Mouse (Mus musculus) left cerebral cortex, postnatal 25 days (tissue): ENCODE measurements around the gene Dcst2. TPM values are rescaled to one million over a fixed set of nuclear protein-coding genes. Genes with fewer than 3 reads are reported as not detected.
A peak's percentile ranks its signal among the peaks of the same experiment; 100 is the strongest.

ENCODE experiments used
- DNase-seq, 2 experiments: peaks; one replicate each; pipeline ENCODE4 v3.0.0; 2022; ENCODE audit warnings: low spot score in 2 of 2, mixed read lengths in 1 of 2
- intact Hi-C: fragments of 180-260 bp; cut with DNase I; formaldehyde crosslinking; loops from one replicate; pipeline ENCODE4 v1.15.1; 2025
- total RNA-seq, 2 experiments: library from RNA; stranded (reverse); gene quantifications; 2 replicates each; pipeline ENCODE4 v1.2.3; 2021

Dcst2 gene
- total RNA-seq, 2 experiments from 2014 or later, result 0.32 TPM; not detected in 1

DNA sequence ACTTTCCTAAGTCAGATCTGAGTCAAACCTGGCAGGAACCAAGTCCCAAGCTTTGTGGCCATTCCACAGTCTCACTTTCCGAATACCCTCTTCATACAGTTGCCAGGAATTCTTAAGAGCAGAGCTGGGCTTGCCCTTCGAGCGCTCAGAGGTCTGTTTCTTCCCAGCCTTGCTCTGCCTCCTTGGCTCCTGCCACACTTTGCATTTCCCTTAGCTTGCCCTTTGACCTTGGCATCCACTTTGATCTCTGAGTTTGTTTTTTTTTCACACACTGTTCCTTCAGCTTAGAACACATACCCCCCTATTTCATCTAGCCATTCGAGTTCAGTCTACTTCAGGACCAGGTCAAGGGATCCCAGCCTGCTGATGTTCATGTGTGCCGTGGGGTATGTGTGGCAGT, 10.5 kb upstream of the Dcst2 start:
- DNase-seq, result no peak
- intact Hi-C loops, result no loop called here

DNA sequence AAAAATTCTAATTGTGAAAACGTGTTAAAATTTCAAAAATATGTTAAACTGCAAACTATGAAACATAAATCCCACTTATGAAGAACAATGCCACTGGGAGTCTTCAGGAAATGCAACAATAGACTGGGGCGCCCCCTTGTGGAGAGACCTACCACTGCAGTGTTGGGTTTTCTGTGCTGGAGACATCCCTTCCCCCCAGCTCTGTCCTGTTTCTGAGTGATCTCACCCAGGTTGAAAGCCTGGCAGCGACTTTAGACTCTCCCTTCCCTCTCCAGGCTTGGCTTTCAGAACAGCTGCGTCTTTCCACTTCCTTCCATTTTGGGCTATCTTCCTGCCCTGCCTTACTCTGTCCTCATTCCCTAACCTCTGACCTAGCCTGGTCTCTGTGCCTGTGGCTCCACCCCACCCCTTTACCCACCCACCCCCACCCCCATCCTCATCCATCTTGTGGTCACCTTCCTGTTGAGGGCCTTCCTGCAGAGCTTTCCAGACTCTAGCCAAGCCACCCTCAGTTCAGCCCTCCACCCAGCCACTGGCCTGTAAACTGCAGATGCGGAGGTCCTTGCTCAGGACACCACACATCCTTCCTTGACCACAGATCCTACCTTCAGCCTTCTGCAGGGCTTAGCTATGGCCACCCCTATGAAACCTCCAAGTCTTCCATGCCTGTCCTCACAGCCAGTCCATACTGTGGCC, 6.8 kb upstream of the Dcst2 start:
- intact Hi-C loops, result loop anchor here (2.0 kb wide), 1 partner anchor 38 kb away; no protein-coding TSS in a partner anchor
- peak; percentile 83 to 92 for DNase-seq

DNA sequence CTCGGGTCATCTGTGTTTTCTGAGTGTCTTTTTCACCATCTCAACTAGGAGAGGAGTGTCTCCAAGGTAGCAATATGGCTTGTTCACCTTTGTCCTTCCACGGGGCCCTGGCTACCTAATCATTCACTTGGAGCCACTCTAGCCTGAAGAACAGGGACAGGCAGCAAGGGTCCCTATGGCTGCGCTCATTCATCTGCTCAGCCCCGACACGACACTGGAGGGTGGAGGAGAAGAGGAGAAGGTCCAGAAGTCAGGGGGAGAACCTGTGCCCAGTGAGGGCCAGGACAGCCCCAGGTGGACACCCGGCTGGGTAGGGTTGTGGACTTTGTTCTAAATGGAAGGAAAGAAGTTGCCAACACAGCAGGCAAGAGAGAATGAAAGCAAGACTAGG, 6.3 kb upstream of the Dcst2 start:
- DNase-seq, result no peak
- intact Hi-C loops, result loop anchor here (2.0 kb wide), 1 partner anchor 39 kb away; no protein-coding TSS in a partner anchor

DNA sequence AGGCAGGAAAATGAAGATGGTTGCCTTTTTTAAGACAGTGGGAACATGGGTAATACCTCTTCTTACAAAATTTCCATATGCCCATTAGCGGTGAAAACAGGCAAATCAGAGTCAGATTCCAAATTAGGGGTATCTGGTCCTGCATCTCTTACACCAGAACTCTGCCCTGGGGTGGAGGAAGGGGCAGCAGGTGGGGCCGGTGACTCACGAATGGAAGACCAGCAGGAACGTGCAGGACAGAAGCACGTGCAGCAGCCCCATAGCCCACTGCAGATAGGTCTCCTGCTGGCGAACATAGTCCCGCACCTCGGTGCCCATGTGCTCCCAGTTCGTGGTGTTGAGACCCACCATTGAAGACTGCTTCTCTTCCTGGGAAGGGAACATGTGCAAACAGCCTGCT, 5.7 kb upstream of the Dcst2 start:
- DNase-seq, result no peak
- intact Hi-C loops, result no loop called here

DNA sequence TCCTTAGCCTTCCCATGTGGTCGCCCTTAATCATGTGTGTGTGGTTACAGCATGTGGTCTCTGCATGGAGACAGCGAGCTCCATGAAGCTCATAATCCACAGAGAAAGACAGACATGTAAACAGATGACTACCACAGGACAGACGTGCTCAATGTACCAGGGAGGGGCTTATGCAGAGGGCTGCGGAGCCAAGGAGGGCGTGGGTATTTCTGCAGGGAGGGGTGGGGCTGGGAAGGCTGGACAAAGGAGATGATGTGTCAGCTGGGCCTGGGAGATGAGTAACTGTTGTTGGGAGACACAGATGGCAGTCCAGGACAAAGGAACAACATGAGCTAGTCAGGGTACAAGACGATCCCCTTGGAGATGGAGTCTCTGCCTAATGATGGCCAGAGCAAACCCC, 2.1 kb upstream of the Dcst2 start:
- intact Hi-C loops, result no loop called here

DNA sequence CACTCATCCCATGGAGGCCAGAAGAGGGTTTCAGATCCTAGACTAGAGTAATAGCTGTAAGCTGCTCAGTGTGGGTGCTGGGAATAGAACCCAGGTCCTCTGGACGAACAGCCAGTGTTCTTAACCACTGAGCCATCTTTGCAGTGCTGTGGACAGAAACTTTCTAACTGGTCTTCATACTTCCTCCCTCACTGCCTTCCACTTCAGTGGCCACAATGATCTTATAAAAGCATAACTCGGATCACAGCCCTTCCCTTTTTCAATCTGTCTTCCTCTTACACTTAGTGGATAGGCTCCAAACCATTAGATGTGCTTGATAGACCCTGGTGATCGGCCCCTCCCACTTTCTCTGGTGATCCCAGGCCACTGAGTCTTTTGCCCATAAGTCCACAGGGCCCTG, 1.5 kb upstream of the Dcst2 start:
- no peak for DNase-seq
- intact Hi-C loops, result no loop called here

More for the DNA sequence above, 2.1 kb upstream of the Dcst2 start:
- DNase-seq, result no peak

DNA sequence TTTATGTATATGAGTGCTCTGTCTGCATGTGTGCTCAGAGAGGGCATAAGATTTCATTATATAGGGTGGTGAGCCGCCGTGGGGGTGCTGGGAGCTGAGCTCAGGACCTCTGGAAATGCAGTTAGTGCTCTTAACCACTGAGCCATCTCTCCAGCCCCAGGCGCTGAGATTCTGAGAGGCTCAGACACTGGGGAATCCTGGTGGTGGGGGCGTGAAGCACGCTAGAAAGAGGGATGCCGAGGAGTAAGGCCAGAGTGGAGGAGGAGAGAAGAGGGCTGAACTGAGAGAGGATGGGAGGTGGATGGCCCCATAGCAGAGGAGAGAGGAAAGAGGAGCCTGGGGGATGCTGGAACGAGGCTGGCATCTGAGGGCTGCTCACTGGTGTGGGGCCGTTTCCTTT, 2.9 kb downstream of the Dcst2 start:
- no peak for DNase-seq
- intact Hi-C loops, result no loop called here

DNA sequence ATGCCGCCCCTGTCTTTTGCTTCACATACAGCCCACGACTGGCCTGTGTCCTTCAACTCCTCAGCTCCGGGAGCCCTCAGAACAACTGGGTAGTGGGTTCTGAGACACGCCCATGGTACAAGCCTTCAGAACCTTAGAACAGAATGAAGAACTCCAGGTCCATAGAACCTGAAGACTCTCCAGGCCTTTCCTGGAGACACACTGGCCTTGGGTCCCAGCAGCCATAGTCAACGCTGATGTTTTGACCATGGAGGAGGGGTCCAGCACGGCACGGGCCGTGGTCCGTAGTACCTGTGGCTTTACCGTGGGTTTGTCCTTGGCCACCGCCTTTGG, 3.3 kb downstream of the Dcst2 start, which contains the start of gene Dcst1:
Dcst1 (minus strand) TSS at position 101 of the 333 bp plus-strand sequence.
- intact Hi-C loops, result no loop called here
- no peak for DNase-seq

DNA sequence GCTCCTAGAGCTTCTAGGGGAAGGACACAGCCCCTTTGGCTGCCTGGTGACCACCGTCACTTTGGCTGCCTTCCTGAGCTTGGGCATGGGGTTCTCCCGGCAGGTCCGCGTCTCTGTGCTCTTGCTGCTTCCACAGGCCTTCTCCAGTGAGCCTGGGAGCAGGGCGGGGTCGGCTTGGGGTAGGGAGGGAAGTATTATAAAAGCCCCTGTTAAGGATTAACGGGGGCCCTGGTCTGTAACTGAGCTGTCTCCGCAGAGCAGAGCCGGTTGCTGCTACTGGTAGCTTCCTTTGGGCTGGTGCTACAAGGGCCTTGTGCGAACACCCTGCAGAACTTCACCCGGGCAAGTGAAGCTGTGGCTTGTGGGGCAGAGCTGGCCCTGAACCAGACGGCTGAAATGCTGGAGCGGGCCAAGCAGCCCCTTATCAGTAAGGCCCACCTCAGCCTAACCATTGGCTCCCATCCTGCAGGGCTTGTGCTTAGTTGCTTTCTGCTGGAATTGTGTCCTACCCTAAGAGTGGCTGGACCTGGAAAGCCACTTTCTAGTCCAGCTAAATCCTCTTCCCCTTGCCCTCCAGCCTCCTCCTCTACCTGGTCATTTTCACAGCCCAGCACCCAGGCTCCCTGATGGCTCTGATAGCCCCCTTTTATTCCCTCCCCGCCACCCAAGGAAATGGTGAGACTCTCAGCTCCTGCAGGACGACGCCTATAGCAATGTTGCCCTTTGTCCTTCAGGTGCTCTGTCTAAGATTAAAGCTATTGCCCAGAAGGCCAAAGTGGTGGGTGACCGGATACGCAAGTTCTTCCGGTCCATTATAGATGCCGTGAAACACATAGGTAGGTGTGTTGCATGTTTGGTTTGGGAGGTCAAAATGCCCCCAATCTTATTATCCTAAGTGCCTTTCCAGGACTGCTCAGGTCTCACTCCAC, 4.0 kb downstream of the Dcst2 start:
- intact Hi-C loops, result no loop called here
- DNase-seq, result no peak

DNA sequence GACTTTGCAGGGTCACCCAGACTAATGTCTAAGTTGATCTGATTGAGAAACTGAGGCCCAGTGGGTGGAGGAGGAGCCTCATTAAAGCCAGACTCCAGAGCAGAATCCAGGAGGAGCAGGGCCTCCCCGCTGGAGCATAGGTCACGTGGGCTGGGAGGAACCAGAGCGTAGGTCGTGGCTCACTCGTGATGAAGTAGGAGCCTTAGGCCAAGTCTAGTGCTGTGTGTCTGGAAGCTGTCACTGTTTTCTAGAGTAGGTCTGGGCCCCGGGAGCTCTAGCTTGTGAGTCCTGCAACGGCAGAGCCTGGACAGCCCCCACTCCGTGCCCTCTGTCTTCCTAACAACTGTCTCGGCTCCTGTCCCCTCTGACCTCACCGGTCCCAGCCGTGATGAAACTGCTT, 5.6 kb downstream of the Dcst2 start:
- intact Hi-C loops, result no loop called here
- DNase-seq, result no peak

DNA sequence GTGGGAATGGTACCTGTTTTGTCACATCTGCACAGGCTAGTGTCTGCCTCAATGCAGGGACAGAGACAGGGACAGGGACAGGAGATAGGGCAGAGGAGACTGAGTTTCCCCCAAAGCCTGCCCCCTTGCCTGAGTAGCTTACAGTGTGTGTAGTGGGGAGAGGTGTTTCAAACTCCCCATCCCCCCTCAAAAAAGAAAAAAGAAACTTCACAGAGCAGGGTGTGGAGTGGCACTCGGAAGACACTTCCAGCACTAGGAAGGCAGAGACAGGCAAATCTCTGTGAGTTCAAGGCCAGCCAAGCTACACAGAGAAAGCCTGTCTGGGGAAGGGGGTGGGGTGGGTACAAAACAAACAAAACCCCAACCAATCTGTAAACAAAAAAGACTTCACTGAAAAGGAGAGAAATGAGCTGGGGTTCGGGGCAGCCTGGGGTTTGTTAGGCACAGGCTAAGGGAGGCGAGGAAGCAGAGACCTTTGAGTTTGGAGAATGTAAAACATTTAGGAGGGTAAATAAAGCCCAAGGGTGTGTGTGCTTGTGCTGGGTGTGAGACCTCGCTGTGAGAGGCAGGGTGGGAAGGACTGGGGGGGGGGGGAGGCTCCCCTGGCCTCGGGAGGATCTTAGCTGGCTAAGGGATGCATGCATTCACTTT, 11.9 kb downstream of the Dcst2 start:
- no peak for DNase-seq
- intact Hi-C loops, result no loop called here

DNA sequence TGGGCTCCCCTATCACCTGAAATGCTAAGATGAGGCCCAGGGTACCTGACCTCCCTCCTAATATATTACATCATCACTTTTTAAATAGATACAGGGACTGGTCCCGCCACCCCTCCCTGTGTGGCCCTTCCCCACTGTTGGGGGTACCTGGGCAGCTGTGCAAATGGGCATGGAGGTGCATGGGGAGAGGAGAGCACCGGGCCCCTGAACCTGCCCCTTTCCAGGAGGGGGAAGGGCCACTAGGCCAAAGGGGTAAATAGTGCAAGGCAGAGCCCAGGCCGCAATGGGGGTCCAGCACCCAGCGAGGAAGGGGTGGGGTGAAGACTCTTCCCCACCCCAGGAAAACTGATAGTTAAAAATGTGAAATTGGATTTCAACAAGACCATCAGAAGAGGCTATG, 16.1 kb downstream of the Dcst2 start:
- intact Hi-C loops, result loop anchor here (5.0 kb wide), 1 partner anchor 109 kb away; no protein-coding TSS in a partner anchor
- no peak for DNase-seq

DNA sequence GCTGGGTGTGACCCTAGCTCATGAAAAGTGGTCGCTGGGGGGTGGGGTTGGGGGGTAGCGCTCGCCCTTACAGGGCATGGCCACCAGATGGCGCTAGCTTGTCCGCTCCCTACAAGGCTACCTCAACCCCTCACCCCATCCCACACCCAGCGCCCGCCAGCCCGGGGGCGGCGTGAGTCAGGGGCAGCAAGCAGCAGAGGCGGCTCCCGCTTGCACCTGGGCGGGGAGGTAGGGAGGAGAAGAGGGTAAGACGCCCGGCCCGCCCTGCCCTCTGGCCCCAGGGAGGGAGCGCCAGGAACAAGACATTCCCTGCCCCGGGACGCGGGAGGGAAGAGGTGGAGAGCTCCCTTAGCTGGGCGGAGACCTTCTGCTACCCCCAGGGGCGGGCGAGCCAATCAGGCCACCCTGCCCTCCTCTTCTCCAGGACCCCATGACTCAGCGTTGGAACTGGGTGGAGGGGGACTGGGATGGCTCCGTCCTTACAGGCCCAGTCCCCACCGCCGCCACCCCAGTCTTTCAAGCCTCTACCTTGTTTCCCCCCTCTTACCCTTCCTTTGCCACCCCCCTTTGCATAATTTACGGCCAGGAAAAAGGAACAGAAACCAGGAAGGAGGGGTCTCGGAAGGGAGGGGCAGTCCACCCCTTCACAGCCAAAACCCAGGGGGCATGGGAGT, 16.8 kb downstream of the Dcst2 start:
- intact Hi-C loops, result loop anchor here (5.0 kb wide), 1 partner anchor 109 kb away; no protein-coding TSS in a partner anchor
- peak; percentile 60 to 70 for DNase-seq

DNA sequence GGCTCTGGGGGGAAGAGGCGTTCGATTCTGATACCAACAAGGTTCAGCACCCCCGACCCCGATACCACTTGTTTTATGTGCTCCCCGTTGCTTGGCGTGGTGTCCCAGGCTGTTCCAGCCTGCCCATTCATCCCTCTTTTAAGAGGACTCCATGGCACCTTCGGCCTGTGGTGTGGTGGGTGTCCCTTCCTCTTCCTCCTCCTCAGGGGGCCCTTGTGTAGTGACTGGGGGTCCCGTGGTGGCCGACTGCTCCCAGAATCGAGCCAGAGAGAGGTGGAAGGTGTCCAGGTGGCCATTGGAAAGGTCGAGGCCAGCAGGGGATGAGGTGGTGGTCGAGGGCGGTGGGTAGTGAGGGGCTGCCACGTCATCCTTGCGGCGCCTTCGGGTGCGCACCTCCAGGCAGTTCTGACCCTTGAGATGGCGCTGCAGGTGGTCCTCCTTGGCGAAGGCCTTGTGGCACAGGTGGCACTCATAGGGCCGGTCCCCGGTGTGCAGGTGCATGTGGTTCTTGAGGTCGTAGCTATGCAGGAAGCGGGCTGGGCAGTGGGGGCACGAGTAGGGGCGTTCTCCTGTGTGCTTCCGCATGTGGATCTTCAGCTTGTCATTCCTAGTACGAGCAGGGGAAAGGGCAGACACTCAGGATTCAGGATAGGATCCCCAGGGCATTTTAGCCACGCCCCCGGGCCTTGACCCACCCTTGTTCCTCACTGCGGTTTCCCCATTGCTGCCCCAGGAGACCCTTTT, 17.8 kb downstream of the Dcst2 start:
- intact Hi-C loops, result loop anchor here (5.0 kb wide), 1 partner anchor 108 kb away; no protein-coding TSS in a partner anchor
- no peak for DNase-seq

DNA sequence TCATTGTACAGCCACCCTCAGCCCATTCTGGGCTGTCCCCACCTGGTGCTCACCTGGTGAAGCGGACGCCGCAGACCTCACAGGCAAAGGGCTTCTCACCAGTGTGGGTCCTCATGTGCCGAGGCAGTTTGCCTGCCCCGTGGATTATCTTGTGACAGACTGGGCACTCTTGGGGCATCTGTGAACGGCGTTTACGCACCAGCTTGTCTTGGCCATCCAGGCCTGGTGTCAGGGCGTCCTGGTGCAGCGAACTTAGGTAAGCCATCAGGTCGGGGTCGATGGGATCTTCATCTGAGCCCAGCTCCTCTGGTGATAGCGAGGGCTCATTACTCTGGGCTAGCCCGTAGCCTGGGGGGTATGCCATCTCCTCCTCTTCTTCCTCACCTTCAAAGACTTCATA, 18.5 kb downstream of the Dcst2 start:
- DNase-seq, result no peak
- intact Hi-C loops, result no loop called here

DNA sequence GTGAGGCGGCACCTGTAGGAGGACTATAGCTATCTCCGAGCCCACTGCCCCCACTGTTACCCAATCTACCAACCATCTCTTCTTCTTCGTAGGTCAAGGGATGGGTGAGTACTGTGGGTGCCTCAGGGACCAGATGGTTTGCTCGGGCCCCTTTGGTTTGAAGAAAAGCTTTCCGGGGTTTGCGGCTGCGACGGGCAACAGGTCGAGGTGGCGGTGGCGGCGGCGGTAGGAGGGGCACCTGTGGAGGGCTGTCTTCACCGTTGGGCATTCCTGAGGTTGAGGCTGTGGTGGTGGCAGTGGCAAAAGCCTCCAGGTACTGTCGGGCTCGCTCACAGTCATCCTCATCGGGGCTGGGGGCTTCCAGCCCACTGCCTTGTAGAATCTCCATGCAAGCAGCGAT, 18.9 kb downstream of the Dcst2 start:
- intact Hi-C loops, result no loop called here
- no peak for DNase-seq

DNA sequence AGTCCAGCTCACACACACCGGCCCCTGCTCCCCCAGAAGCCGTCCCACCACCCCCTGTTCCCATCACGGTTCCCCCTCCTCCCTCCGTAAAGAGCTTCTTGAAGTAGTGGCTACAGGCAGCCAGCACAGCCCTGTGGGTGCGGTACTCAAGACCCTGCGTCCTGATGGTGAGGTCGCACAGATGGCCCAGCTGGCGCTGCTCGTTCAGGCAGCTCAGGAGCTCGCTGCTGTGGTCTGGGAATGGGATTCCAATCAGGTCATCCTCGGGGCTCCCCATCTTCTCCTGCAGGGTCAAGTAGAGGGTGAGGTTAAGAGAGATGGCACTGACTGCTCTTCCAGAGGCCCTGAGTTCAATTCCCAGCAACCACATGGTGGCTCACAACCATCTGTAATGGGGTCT, 19.5 kb downstream of the Dcst2 start:
- intact Hi-C loops, result no loop called here

DNA sequence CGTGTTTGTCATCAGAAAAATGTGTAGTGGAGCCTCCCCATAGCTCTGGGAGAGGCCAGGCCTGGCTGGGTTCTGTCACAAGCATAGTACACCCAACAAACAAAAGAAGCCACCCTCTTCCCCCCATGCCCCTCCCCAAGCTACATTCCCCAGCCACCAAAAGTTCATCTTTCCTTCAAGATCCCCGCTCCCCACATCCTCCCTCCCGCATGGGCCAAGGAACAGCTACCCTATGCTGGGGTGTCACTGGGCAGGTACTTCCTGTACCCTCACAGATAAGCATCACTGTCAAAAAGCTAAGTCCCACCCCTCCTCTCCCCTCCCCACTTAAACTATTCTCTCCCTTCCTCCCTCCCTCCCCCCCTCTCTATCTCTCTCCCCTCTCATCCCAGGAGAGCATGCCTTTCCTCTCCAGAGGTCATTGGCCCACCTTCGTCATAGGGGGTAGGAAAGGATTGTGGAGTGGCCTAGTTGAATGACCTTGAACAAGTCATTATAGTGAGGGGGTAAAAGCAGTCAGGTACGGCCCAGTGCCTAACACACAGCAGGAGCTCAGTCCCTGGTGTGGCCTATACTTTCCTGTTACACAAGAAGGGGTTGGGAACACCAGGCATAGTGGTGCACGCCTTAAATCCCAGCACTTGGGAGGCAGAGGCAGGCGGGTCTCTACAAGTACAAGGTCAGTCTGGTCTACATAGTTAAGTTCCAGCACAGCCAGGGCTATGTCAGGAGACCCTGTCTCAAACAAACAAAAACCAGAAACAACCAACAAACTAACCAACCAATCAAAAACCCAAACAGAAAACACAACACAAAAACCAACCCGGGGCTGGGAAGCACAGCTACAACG, 20.5 kb downstream of the Dcst2 start:
- intact Hi-C loops, result no loop called here

More for the DNA sequence above, 19.5 kb downstream of the Dcst2 start:
- DNase-seq, result no peak

More for the DNA sequence above, 20.5 kb downstream of the Dcst2 start:
- no peak for DNase-seq
